Mouse (Mus musculus) left cerebral cortex, postnatal 10 days (tissue): ENCODE results near the gene Olfr71. TPM values are rescaled to one million over a fixed set of nuclear protein-coding genes. Genes with fewer than 3 reads are reported as not detected.

Experiments
- DNase-seq, 2 experiments: peaks; one replicate each; pipeline ENCODE4 v3.0.0; 2021 to 2022; ENCODE audit warnings: low spot score in 2 of 2, mixed read lengths in 1 of 2; ENCODE audit errors: extremely low spot score in 1 of 2
- intact Hi-C: fragments of 180-260 bp; cut with DNase I; formaldehyde crosslinking; loops from one replicate; pipeline ENCODE4 v1.15.1; 2025
- total RNA-seq, 2 experiments: library from RNA; stranded (reverse); gene quantifications; 2 replicates each; pipeline ENCODE4 v1.2.3; 2021

Olfr71 gene
- total RNA-seq, 2 experiments from 2014 or later, result not detected

DNA sequence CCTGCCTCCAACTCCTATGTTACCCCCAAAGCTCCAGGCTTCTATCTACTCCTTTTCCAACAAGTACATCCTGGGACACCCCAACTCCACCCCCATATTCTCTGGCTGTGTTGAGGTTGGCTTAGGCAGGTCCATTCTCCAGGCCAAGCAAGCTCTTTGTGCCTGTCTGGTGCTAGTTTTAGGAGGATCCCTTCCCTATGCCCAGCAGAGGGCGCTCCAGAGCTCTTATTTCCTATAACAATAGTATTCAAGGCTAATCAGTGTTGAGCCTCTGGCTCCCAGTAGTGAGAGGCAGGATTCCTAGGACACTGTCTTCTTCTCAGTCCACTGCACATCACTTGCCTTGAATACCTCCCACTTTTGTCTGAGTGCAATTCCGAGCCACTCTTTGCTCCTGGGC lies 38.0 kb downstream of the Olfr71 start:
- peak; percentile 75 to 89 for DNase-seq
- intact Hi-C loops, result loop anchor here (5.0 kb wide), 1 partner anchor 35 kb away; no protein-coding TSS in a partner anchor

GRCm38 (mm10) chr4:43669428-43669794 lies 40.6 kb downstream of the Olfr71 start:
- intact Hi-C loops, result no loop called here
- DNase-seq, result peak in 1 of 2 experiments; percentile 82

DNA sequence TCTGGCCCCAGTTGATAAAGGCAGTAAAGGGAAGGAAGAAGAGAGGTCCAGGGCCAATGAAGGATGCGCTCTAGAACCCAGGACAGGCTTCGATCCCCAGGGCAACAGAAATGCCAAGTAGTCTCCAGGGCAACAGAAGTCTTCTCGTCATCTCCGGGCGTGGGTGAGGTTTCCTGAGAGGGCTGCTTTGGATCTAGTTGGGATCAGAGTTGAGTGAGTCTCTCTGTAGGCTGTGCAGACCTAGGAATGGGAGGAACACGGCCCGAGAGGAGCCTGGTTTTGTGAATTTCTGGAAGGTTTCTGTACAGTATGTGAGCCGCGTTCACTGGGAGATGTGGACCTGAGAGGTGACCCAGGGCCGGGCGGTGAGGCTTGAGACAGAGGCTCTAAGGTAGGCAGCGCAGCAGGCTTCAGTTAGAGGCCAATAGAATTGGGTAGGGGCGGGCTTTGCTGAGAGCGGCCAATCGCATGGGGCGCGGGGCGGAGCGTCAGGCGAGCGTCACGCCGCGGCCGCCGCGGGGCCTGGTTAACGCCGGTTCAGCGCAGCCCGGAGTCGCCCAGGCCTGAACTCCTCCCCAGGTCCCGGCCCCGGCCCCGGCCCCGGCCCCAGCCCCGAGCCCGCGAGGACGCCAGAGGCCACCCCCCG lies 41.1 kb downstream of the Olfr71 start, which contains the start of the genes Tmem8b and Fam221b:
Gene Tmem8b (plus strand): TSS at position 190 of the 646 bp plus-strand sequence.
Gene Fam221b (minus strand): TSS at position 364 of the 646 bp plus-strand sequence.
- intact Hi-C loops, result no loop called here
- peak; percentile 87 to 93 for DNase-seq

DNA sequence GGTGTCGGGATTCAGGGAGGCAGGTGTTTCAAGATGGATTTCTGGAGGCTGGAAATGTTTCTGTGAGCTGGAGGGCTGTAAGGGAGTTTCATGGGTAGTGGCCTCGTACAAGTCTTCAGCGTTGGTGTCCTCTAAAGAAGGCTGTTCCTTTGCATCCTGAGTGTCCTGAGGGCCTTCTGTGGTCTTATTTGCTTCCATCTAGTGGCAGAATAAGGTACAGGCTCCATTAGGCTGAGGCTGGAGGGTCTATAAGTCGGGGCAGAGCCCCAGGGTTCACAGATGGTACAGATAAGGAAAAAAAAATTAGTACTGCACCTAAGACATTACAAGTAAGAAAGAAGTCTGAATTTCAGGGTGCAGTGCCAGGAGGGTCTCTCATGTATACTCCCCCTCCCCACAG lies 43.6 kb downstream of the Olfr71 start:
- intact Hi-C loops, result loop anchor here (2.0 kb wide), 1 partner anchor 36 kb away; the partner anchor contains the start of gene Npr2
- DNase-seq, result no peak

DNA sequence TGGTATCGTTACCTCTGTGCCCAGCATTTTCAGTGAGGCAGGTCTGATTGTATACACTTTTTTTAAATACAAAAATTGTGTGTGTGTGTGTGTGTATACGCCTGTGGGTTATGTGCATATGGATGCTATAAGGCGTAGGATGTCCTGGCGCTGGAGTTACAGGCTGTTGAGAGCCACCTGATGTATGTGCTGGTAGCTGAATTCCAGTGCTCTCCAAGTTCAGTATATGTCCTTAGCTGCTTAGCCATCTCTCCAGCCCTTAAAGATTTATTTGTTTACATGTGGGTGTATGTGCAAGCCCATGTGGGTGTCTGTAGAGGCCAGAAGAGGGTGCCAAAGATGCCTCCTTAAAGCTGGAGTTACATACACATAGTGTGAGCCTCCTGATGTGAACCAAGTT lies 52.9 kb downstream of the Olfr71 start:
- intact Hi-C loops, result no loop called here
- no peak for DNase-seq

DNA sequence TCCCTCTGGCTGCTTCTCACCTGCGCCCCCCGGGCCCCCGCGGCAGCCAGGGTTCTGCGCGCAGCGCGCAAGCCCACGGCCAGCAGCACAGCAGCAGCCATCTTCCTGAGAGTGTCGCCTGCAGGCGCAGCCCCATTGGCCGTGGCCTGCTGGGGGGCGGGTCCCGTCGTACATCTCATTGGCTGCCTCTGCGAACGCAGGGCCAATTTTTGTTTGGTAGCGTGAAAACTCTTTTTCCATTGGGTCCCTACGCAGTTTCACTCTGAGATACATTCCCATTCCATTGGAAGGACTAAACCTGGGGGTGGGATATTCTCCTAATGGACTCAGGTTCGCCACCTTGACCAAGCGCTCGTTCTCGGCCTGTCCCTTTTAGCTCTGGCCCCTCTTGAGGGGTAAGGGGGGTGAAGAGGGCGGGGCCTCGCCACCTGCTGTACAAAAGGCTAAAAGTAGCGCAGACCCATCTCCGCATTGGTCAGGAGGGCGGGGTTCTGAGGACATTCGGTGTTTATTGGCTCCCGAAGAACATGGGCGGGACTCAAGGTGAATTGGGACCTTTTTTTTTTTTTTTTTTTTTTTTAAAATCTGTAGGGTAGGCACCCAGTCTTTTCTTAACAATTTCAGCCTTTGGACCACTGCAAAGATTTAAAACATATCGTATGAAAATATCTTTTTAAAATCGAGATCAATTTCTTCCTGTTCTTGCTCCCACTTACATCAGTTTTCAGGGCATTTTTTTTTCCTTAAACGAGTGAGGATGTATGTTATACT lies 53.5 kb downstream of the Olfr71 start, which contains the start of gene Hint2:
Gene Hint2 (minus strand): TSS at position 128 of the 771 bp plus-strand sequence.
- intact Hi-C loops, result no loop called here
- peak; percentile 96 to 97 for DNase-seq

DNA sequence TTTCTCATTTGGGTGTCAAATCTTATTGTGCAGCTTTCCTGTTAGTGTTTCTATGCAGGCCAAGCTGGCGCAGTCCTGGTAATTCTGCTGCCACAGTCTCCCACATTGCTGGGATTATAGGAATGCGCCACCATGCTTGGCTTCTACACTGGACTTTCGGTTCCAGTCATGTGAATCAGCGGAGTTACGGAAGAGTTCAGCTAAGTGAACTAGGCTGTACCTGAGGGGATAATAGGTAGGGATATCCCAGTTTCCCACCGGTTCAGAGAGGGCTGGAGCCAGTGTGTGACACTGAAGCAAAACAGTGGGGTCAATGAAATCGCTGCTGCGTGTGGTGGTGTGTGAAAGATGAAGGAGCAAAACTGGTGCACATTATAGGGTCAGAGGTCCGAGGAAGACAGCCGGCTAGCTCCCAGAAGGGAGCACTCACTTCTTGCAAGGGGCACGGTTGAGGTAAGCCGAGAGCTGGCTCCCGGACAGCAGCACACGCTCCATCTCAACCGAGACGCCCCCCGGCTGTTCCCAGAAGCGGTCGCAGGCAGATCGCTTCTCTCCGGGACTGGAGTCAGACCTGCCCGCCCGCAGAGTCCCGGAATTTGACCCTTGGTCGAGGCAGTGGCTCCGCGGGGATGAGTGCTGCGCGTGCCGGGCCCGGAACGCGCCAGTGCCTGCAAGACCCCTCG lies 54.3 kb downstream of the Olfr71 start:
- intact Hi-C loops, result no loop called here
- DNase-seq, result no peak

Other genes with a start within 250 kb of the Olfr71 start
- not detected for gene Sit1, start 226.5 kb downstream of the Olfr71 start, total RNA-seq
- gene Ccdc107, start 217.4 kb downstream of the Olfr71 start, total RNA-seq, result 10 to 100 TPM; 31.1 to 32.5 TPM
- gene Arhgef39, start 210.6 kb downstream of the Olfr71 start, total RNA-seq, result 1 to 10 TPM; 1.1 to 1.4 TPM
- gene Car9, start 203.3 kb downstream of the Olfr71 start, total RNA-seq, result under 1 TPM in 1 of 2 experiments, not detected in 1; 0.45 TPM
- gene Tpm2, start 186.5 kb downstream of the Olfr71 start, total RNA-seq, result 1 to 10 TPM; 7.2 to 7.9 TPM
- 10 to 100 TPM; 74.4 to 74.6 TPM for gene Creb3, start 147.9 kb downstream of the Olfr71 start, total RNA-seq
- gene Tln1, start 147.6 kb downstream of the Olfr71 start, total RNA-seq, result 10 to 100 TPM; 48.7 to 55.3 TPM
- gene Rgp1, start 131.5 kb downstream of the Olfr71 start, total RNA-seq, result 10 to 100 TPM; 48.5 to 49.7 TPM
- 10 to 100 TPM; 64.1 to 67.1 TPM for gene Gba2, start 131.4 kb downstream of the Olfr71 start, total RNA-seq
- not detected for gene Msmp, start 125.8 kb downstream of the Olfr71 start, total RNA-seq
- gene Npr2, start 78.3 kb downstream of the Olfr71 start, total RNA-seq, result 10 to 100 TPM; 47.0 to 47.5 TPM
- gene Spag8, start 56.7 kb downstream of the Olfr71 start, total RNA-seq, result 1 to 10 TPM; 2.1 to 2.7 TPM
- 10 to 100 TPM; 25.3 to 30.5 TPM for gene Hint2, start 53.8 kb downstream of the Olfr71 start, total RNA-seq
- 10 to 100 TPM; 57.8 to 60.1 TPM for gene Tmem8b, start 41.3 kb downstream of the Olfr71 start, total RNA-seq
- 1 to 10 TPM; 1.0 to 1.3 TPM for gene Fam221b, start 41.1 kb downstream of the Olfr71 start, total RNA-seq
- gene Olfr70, start 9.4 kb downstream of the Olfr71 start, total RNA-seq, result not detected
- gene Hrct1, start 16.9 kb upstream of the Olfr71 start, total RNA-seq, result 1 to 10 TPM in 1 of 2 experiments, under 1 TPM in 1; 0.87 to 1.1 TPM
- gene Spaar, start 19.8 kb upstream of the Olfr71 start, total RNA-seq, result under 1 TPM; 0.43 TPM
- not detected for gene Olfr159, start 60.8 kb upstream of the Olfr71 start, total RNA-seq
- gene Olfr156, start 113.6 kb upstream of the Olfr71 start, total RNA-seq, result not detected
- not detected for gene Olfr157, start 129.9 kb upstream of the Olfr71 start, total RNA-seq
- not detected for gene Olfr155, start 141.3 kb upstream of the Olfr71 start, total RNA-seq
- gene Reck, start 165.3 kb upstream of the Olfr71 start, total RNA-seq, result 1 to 10 TPM; 5.2 to 6.8 TPM
- 1 to 10 TPM; 2.3 TPM for gene Glipr2, start 247.1 kb upstream of the Olfr71 start, total RNA-seq